Mouse (Mus musculus) adrenal gland, adult 2 months (tissue): Measurements from ENCODE around the gene Adamts20. TPM values are rescaled to one million over a fixed set of nuclear protein-coding genes. Genes with fewer than 3 reads are reported as not detected.
A peak's percentile ranks its signal among the peaks of the same experiment; 100 is the strongest.
"Not testable (repeated sequence)": the region's sequence is repeated elsewhere in the genome, so short reads cannot be mapped to it uniquely, and the experiment has no call there.

Source experiments
- DNase-seq: peaks from one replicate; pipeline ENCODE4 v3.0.0; 2021
- long read RNA-seq: library from polyadenylated mRNA; stranded (forward); transcript quantifications from one replicate; pipeline ENCODE4 v2.0.0, GENCODE M21; 2021
- polyA plus RNA-seq: library from polyadenylated mRNA; depleted of rRNA; stranded (reverse); fragments of >200 nt; gene quantifications from 2 replicates; pipeline ENCODE4 v1.2.3, GENCODE M21; 2012; rRNA removed
- total RNA-seq, 2 experiments: library from RNA; stranded (reverse); gene quantifications; 2 replicates each; pipeline ENCODE4 v1.2.3; 2021

The Adamts20 gene
- total RNA-seq (1 to 10 TPM; 1.0 to 1.7 TPM), polyA plus RNA-seq (0.47 and 0.86 TPM in 2 replicates)
- long read RNA-seq: 0 reads

DNA sequence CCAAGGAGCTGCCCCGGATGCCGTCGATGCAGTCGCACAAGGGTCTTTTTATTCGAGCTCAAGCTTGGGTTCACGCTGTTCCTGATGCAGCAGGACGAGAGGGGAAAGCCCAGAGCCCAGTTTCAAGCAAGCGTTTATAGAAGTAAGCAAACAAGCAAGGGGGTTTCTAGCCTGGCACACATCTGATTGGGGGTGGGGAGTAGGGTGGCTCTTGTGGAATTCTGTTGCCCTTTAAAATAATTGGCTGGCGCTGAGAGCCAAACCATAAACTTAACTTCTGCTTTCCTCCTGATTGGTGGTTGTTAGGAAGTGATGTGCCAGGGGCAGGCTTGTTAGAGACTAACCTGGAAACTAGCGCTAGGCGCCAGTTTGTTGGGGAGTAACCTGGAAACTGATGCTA, at the start of gene Adamts20:
Gene Adamts20, minus strand, starts transcription at position 101 of the 400 bp plus-strand sequence.
- no peak for DNase-seq

- DNase-seq: no peak
These were observed 38.4 kb upstream of the Adamts20 start for GRCm38 (mm10) chr15:94503451-94504215.

DNA sequence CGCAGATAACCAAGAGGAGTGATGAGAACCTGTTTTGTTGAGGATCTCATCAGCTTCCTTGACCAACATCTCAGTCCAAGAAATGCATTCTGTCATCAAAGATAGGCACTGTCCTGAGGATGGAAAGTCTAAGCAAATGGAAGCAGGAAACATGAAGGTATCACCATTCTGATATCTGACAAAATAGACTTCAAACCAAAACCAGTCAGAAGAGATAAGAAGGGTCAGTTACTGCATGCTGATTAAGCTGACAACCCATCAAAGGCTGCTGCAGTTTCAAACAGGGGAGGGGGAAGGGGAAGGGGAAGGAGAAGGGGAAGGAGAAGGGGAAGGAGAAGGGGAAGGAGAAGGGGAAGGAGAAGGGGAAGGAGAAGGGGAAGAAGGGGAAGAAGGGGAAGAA, 34.0 kb upstream of the Adamts20 start:
- DNase-seq: no peak

DNA sequence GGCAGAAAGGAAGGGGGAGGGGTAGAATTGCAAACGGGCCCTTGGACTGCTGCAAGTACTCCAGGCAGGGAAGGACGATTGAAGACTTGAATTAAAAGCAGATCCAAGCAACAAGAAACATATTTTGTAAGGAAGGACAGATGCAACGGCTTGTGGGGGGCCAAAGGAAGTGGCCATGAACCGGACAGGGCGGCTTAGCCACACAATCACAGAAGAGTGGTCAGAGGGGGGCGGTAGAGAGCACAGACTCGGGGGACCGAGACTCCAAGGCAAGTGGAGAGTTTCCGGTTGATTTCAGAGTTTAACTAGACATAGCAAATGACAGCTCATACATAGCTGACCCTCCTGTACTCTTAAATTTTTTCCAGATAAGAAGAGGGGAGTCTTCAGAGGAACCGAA, 30.7 kb upstream of the Adamts20 start:
- no peak for DNase-seq

- DNase-seq: no peak
These were observed 29.2 kb upstream of the Adamts20 start for GRCm38 (mm10) chr15:94494445-94494844.

- no peak for DNase-seq
These were observed 24.2 kb upstream of the Adamts20 start for GRCm38 (mm10) chr15:94489433-94489832.

- not testable (repeated sequence) for DNase-seq
These were observed 22.8 kb upstream of the Adamts20 start for GRCm38 (mm10) chr15:94488028-94488427.

DNA sequence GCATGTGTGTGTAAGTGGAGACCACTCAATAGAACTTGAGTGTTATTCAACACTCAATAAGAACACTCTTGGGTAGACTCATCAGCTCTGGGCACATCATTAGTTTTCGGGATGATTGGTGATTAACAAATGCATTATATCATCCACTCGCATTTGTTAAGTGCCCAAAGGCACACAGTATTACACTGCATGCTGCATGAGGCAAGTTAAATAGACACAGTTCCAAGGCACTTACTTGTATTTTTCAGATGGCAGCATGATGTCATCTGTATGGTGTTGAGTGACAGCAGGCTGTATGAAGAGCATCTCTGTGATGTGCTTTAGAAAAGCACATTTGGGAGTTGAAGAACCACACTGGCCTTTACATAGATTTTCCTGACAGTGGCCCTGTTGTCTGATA, 17.3 kb upstream of the Adamts20 start:
- no peak for DNase-seq

DNA sequence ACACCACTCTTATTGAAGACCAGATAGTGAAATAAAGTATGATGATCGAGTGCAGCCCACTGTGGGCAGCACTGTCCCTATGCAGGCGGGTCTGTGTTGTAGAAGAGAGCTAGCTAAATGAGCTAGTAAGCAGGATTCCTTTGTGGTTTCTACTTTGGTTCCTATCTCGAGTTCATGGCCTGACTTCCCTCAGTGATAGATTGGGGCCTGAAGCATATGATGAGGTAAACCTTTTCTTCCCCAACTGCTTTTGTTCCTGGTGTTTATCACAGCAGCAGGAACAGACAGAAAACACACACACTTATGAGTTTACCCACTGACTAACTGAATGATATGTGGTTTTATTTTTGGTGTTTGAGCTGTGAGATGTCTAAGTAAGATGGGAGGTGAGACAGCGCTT, 15.6 kb upstream of the Adamts20 start:
- no peak for DNase-seq

DNA sequence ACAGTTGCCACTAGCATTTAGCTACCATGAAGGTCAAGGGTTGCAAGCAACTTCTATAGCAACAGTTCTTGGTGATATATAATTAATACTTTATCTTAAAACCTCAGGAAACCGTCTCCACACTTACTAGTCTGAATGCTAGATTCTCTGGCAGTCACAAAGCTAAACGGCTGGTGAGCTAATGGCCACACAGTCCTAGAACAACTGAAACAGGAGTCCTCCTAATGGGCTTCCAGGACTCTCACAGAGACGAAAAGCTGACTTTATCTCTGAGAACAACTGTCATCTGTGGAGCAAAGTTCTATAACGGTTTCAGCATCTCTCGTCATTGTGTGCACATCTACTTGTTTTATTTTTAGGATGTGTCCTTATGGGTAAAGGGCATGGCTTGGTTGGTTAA, 15.0 kb upstream of the Adamts20 start:
- no peak for DNase-seq

- no peak for DNase-seq
These were observed 14.4 kb upstream of the Adamts20 start for GRCm38 (mm10) chr15:94479513-94480136.

- no peak for DNase-seq
These were observed 13.5 kb upstream of the Adamts20 start for GRCm38 (mm10) chr15:94478706-94479105.

DNA sequence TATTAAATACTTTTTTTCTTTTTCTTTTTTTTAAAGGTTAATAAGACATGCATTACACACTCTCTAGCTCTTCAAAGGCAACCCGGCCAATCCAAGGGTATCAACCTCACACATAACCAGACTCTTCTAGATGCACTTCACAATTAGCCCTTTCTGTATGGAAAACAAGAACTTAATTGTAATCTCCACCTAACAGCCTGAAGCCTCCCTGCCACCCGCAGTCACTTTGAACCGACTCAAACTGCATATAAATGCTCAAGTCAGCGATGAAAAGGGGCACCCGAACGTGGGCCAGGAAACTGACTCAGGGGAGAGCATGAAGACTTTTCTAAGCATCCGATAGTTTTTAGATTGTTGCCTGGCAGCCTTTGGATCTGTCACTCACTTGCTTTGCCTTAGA, 12.1 kb upstream of the Adamts20 start:
- no peak for DNase-seq

DNA sequence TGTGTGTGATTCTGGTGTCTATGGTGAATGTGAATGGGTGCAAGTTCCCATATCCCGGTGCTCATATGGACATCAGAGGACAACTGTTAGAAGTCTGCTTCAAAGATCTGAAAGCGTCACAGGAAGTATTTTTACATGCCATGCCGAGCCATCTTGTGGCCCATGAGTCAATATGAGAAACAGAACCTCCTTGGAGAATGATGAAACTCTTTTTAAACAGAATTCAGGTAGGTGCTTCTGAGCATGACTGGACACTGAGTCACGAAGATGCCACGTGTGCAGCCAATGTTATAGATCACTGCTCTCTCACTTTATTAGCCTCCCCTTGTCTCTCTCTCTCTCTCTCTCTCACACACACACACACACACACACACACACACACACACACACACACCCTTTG, 10.8 kb upstream of the Adamts20 start:
- DNase-seq: no peak

DNA sequence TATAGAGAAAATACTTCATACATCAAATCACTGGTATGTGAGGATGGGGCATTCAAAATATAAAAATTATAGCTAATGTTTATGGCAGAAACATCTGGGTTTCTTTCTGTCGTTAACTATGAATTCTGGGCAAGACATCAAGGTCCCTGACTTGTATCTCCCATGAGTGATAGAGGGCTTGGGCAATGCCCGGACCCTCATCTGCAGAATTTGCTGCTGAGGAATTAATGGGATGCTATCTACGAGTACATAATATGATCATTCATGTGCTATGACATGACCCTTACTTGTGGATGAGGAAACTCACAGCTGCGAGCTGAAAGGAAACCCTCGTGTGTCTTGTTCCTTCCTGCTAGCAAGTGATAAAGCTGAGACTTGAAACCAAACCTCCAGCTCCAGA, 5.1 kb upstream of the Adamts20 start:
- DNase-seq: no peak

DNA sequence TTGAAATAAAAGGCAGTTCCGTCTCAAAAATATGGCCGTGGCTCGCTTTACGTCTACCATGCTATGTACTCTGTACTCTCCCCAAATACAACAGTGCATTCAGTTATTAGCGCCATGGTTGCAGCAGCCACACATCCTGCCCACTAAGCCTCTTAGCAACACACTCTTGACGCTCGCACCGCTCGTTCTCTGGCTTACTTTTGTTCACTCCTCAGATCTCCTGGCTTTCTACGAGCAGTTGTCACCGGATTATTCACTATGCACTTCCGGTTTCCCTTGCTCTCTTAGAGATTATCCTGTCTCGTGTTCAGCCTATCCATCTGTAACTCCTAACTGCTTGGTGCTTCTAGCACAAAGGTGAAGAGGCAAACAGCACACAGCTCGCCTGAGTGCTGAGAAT, 337 bp downstream of the Adamts20 start:
- no peak for DNase-seq

GRCm38 (mm10) chr15:94463251-94463650, 2.0 kb downstream of the Adamts20 start:
- peak; percentile 28 for DNase-seq

GRCm38 (mm10) chr15:94462206-94462605, 3.0 kb downstream of the Adamts20 start:
- DNase-seq: peak; percentile 20

GRCm38 (mm10) chr15:94461166-94461565, 4.1 kb downstream of the Adamts20 start:
- DNase-seq: no peak

DNA sequence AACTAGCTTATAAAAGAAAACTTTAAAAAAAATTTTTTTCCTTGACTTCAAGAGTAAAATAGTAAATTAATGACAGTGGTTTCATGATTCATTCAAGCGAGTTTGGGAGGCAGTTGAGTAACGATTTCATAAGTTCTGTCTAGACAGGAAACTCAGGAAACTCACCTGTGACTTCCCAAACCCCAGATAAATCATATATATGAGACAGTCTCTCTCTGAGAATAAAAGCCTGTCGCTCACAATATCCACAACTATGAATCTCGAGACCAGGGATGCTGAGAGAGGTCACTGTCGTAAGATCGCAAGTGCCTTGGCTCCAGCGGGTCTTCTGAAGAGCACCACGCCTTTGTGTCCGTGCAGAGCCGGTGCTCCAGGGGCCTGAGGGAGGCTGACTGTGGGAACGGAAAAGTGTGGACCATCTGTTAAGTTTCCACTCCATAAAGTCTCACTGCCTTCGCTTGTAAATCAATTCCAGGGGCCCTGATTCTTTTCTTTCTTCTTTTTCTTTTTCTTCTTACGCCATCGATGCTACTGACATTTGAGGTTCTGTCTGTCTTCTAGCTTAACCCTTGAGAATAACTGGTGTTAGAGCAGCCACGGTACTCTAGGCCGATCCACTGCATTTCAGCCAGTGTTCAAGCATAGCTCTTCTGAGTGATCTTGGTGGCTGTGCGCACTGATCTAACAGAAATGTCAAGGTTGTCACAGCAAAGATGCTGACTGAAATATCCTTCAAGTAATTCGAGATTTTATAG, 7.4 kb downstream of the Adamts20 start:
- DNase-seq: no peak

GRCm38 (mm10) chr15:94452848-94453247, 12.4 kb downstream of the Adamts20 start:
- no peak for DNase-seq

DNA sequence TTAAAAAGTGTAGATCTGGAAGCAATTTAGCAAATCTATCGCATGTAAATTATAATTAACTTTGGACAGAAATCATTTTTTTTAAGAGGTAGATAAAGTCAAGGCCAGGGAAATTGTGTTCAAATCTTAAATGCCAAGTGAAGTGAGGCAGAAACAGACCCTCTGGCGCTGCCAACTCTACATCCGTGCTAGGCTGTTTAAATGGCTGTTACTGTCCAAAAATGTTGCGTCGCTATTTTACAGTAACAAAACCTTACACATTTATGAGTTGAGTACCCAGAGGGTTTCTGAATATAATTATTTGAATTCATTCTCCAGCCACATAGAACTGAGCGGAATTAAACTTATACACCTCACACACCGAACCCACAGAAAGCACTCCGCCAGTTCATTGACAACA, 13.6 kb downstream of the Adamts20 start:
- no peak for DNase-seq
